ENCODE assay signal across 20 mouse cellular contexts in the genomic region with DNA sequence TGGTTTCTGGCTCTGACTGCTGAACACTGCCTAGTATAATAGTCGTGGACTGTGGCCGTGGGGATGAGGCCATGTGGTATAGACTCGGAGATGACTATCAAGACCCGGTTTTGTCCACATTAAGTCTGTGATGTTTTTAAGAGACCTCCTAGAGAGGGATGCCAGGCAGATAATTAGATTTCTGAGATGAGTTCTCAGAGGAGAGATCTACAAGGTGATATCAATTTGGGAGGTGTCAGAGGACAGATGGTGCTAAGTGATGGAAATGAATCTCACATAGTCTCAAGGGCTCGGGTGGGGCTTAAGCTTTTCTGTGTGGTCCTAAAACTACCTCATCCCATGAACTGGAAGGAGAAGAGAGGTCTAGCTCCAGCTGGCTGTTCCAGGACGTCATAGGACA.
DNase-seq lines count a peak whose midpoint lies in the region; ATAC-seq lines count a peak whose summit lies in the region.
"Had no signal": no experiment of that assay in that cellular context is flagged by ENCODE, and none has a peak within 500 bp of the region (broad histone marks: within the 10 kb centered on the region; RNA-seq: fewer than 3 reads in every experiment).

No protein-coding gene starts in this region.

- H3K36me3 ChIP-seq in hindbrain, embryonic 14.5 days (replicated peaks; ENCODE audit: control insufficient read depth, insufficient read depth), result no peaks in the 10 kb centered on the region
- no peaks in the 10 kb centered on the region for H3K36me3 ChIP-seq in hindbrain, embryonic 11.5 days (ENCODE audit: control insufficient read depth, insufficient read depth, low read length)
- 0 out of 2 replicates have a peak, but pooled peaks cover 4% of the 10 kb centered on the region for H3K36me3 ChIP-seq in midbrain, embryonic 13.5 days
- H3K36me3 ChIP-seq in midbrain, embryonic 11.5 days (ENCODE audit: control insufficient read depth, insufficient read depth, low read length), result no peaks in the 10 kb centered on the region
- no peaks in the 10 kb centered on the region for H3K36me3 ChIP-seq in hindbrain, embryonic 16.5 days (ENCODE audit: control insufficient read depth, insufficient read depth, low read length)
- H3K36me3 ChIP-seq in neural tube, embryonic 15.5 days, result no peaks in the 10 kb centered on the region
- H3K36me3 ChIP-seq: embryonic facial prominence, embryonic 15.5 days; forebrain, embryonic 10.5 days; heart, embryonic 15.5 days had no signal

- H3K9me3 ChIP-seq in hindbrain, embryonic 14.5 days (ENCODE audit: control insufficient read depth, low read length), result no peaks in the 10 kb centered on the region
- no peaks in the 10 kb centered on the region for H3K9me3 ChIP-seq in hindbrain, embryonic 11.5 days (ENCODE audit: control insufficient read depth, low read length)
- 0 out of 2 replicates have a peak, but pooled peaks cover 3% of the 10 kb centered on the region for H3K9me3 ChIP-seq in midbrain, embryonic 13.5 days
- H3K9me3 ChIP-seq in midbrain, embryonic 11.5 days (ENCODE audit: control insufficient read depth, low read length), result no peaks in the 10 kb centered on the region
- no peaks in the 10 kb centered on the region for H3K9me3 ChIP-seq in hindbrain, embryonic 16.5 days (ENCODE audit: control insufficient read depth, low read length)
- H3K9me3 ChIP-seq in neural tube, embryonic 15.5 days (replicated peaks), result no peaks in the 10 kb centered on the region
- H3K9me3 ChIP-seq: embryonic facial prominence, embryonic 15.5 days; forebrain, embryonic 10.5 days; heart, embryonic 15.5 days had no signal

- peaks cover 27% of the 10 kb centered on the region for H3K4me1 ChIP-seq in hindbrain, embryonic 14.5 days (replicated peaks; ENCODE audit: control insufficient read depth, insufficient read depth, low read length)
- H3K4me1 ChIP-seq in hindbrain, embryonic 11.5 days (replicated peaks; ENCODE audit: control insufficient read depth, insufficient read depth, low read length), result peaks cover 7% of the 10 kb centered on the region
- peaks cover 41% of the 10 kb centered on the region for H3K4me1 ChIP-seq in midbrain, embryonic 13.5 days (replicated peaks)
- peaks cover 22% of the 10 kb centered on the region for H3K4me1 ChIP-seq in midbrain, embryonic 11.5 days (ENCODE audit: control insufficient read depth, insufficient read depth, low read length)
- peaks cover 12% of the 10 kb centered on the region for H3K4me1 ChIP-seq in hindbrain, embryonic 16.5 days (ENCODE audit: control insufficient read depth, insufficient read depth, low read depth, low read length)
- H3K4me1 ChIP-seq in neural tube, embryonic 15.5 days, result peaks cover 47% of the 10 kb centered on the region

- DNase-seq in hindbrain, embryonic 14.5 days (ENCODE audit: low spot score), result no peak
- DNase-seq in hindbrain, embryonic 11.5 days (ENCODE audit: low spot score), result no peak
- DNase-seq in midbrain, embryonic 11.5 days (ENCODE audit: low spot score, missing footprints), result no peak
- DNase-seq in gastrocnemius, postnatal 14 days, result no peak
- DNase-seq: adrenal gland, adult 2 months; adrenal gland, postnatal 25 days; cerebellum, adult 18-20 months; cerebellum, postnatal 10 days; embryo, embryonic 11 days; heart, adult 2 months; heart, postnatal 14 days had no signal

- no peak overlapping the region for H3K4me3 ChIP-seq in hindbrain, embryonic 14.5 days (replicated peaks; ENCODE audit: low read length)
- H3K4me3 ChIP-seq in hindbrain, embryonic 11.5 days (ENCODE audit: low read depth, low read length), result no peak overlapping the region
- no peak overlapping the region for H3K4me3 ChIP-seq in midbrain, embryonic 13.5 days (replicated peaks)
- H3K4me3 ChIP-seq in midbrain, embryonic 11.5 days (ENCODE audit: low read depth, low read length), result no peak overlapping the region
- H3K4me3 ChIP-seq in hindbrain, embryonic 16.5 days (ENCODE audit: low read length), result no peak overlapping the region
- H3K4me3 ChIP-seq in neural tube, embryonic 15.5 days (replicated peaks), result no peak overlapping the region
- H3K4me3 ChIP-seq: embryonic facial prominence, embryonic 15.5 days; erythroblast, embryonic 14.5 days; forebrain, embryonic 10.5 days; heart, adult 2 months; heart, embryonic 15.5 days had no signal

- H3K27ac ChIP-seq in hindbrain, embryonic 14.5 days, result 0 out of 2 replicates have a peak overlapping the region, but pooled peaks have one; percentile 30
- H3K27ac ChIP-seq in hindbrain, embryonic 11.5 days (ENCODE audit: low read depth, low read length), result no peak overlapping the region
- no peak overlapping the region for H3K27ac ChIP-seq in midbrain, embryonic 13.5 days
- H3K27ac ChIP-seq in midbrain, embryonic 11.5 days (ENCODE audit: low read depth, low read length), result no peak overlapping the region
- no peak overlapping the region for H3K27ac ChIP-seq in hindbrain, embryonic 16.5 days (ENCODE audit: low read depth, low read length)
- peak overlapping the region; percentile 5; the same call in 1 of the 2 replicates for H3K27ac ChIP-seq in neural tube, embryonic 15.5 days (replicated peaks)
- H3K27ac ChIP-seq: embryonic facial prominence, embryonic 15.5 days; forebrain, embryonic 10.5 days; heart, adult 2 months; heart, embryonic 15.5 days had no signal

- WGBS in hindbrain, embryonic 14.5 days, result 51% methylated on average over 6 of the region's 6 CpGs
- WGBS in hindbrain, embryonic 11.5 days, result 70% methylated on average over 6 of the region's 6 CpGs
- 30% methylated on average over 6 of the region's 6 CpGs for WGBS in midbrain, embryonic 13.5 days
- WGBS in midbrain, embryonic 11.5 days, result 29% methylated on average over 6 of the region's 6 CpGs
- WGBS in hindbrain, embryonic 16.5 days, result 27% methylated on average over 6 of the region's 6 CpGs
- 26% methylated on average over 6 of the region's 6 CpGs for WGBS in neural tube, embryonic 15.5 days

- no peaks in the 10 kb centered on the region for H3K27me3 ChIP-seq in hindbrain, embryonic 14.5 days (ENCODE audit: control insufficient read depth, insufficient read depth, low read length)
- H3K27me3 ChIP-seq in hindbrain, embryonic 11.5 days (ENCODE audit: control insufficient read depth, insufficient read depth, low read length), result no peaks in the 10 kb centered on the region
- peaks cover 63% of the 10 kb centered on the region for H3K27me3 ChIP-seq in midbrain, embryonic 13.5 days
- peaks cover 7% of the 10 kb centered on the region; the same call in 1 of the 2 replicates for H3K27me3 ChIP-seq in midbrain, embryonic 11.5 days (ENCODE audit: control insufficient read depth, insufficient read depth, low read length)
- H3K27me3 ChIP-seq in hindbrain, embryonic 16.5 days (replicated peaks; ENCODE audit: control insufficient read depth, insufficient read depth, low read length), result no peaks in the 10 kb centered on the region
- no peaks in the 10 kb centered on the region for H3K27me3 ChIP-seq in neural tube, embryonic 15.5 days (replicated peaks)

- no peak overlapping the region for H3K4me2 ChIP-seq in hindbrain, embryonic 14.5 days (replicated peaks)
- no peak overlapping the region for H3K4me2 ChIP-seq in hindbrain, embryonic 11.5 days (replicated peaks; ENCODE audit: low read depth, low read length)
- H3K4me2 ChIP-seq in midbrain, embryonic 13.5 days (replicated peaks), result no peak overlapping the region
- no peak overlapping the region; the same call in 1 of the 2 replicates for H3K4me2 ChIP-seq in midbrain, embryonic 11.5 days
- H3K4me2 ChIP-seq in hindbrain, embryonic 16.5 days (ENCODE audit: low read length), result no peak overlapping the region
- H3K4me2 ChIP-seq in neural tube, embryonic 15.5 days, result no peak overlapping the region
- H3K4me2 ChIP-seq: embryonic facial prominence, embryonic 15.5 days; heart, embryonic 11.5 days; heart, embryonic 15.5 days had no signal

- ATAC-seq in hindbrain, embryonic 14.5 days (ENCODE audit: low FRiP score), result no peak
- ATAC-seq in hindbrain, embryonic 11.5 days (ENCODE audit: low FRiP score), result no peak
- peak; percentile 32; the same call in 1 of the 2 replicates for ATAC-seq in midbrain, embryonic 13.5 days
- ATAC-seq in midbrain, embryonic 11.5 days (ENCODE audit: low FRiP score), result no peak
- ATAC-seq in hindbrain, embryonic 16.5 days, result peak; percentile 38; the same call in 1 of the 2 replicates
- no peak for ATAC-seq in neural tube, embryonic 15.5 days (ENCODE audit: low FRiP score)
- ATAC-seq: forebrain, embryonic 14.5 days had no signal

- H3K9ac ChIP-seq in hindbrain, embryonic 14.5 days, result no peak overlapping the region
- H3K9ac ChIP-seq in hindbrain, embryonic 11.5 days (ENCODE audit: low read depth, low read length), result no peak overlapping the region
- H3K9ac ChIP-seq in midbrain, embryonic 13.5 days (replicated peaks), result no peak overlapping the region
- H3K9ac ChIP-seq in midbrain, embryonic 11.5 days (ENCODE audit: low read length), result no peak overlapping the region
- H3K9ac ChIP-seq in hindbrain, embryonic 16.5 days (ENCODE audit: low read depth, low read length), result no peak overlapping the region
- H3K9ac ChIP-seq in neural tube, embryonic 15.5 days (replicated peaks), result no peak overlapping the region
- H3K9ac ChIP-seq: embryonic facial prominence, embryonic 15.5 days; heart, embryonic 15.5 days had no signal

- intact Hi-C loops in gastrocnemius, postnatal 14 days (cut with DNase I; ENCODE audit: low total_unique reads), result no loop called here

Comparison
In these comparisons a context has a peak if more than half of its experiments do, and no peak if none do; other contexts are left out.
1. ATAC-seq: peak in midbrain, embryonic 13.5 days (single experiment) and hindbrain, embryonic 16.5 days (single experiment); none in hindbrain, embryonic 14.5 days (single experiment), hindbrain, embryonic 11.5 days (single experiment), midbrain, embryonic 11.5 days (single experiment) and neural tube, embryonic 15.5 days (single experiment).
2. H3K27ac ChIP-seq: peak in hindbrain, embryonic 14.5 days (single experiment) and neural tube, embryonic 15.5 days (single experiment); none in hindbrain, embryonic 11.5 days (single experiment), midbrain, embryonic 13.5 days (single experiment), midbrain, embryonic 11.5 days (single experiment) and hindbrain, embryonic 16.5 days (single experiment).